Mouse (Mus musculus): ENCODE results near the gene Sesn1. TPM values are rescaled to one million over a fixed set of nuclear protein-coding genes. Genes with fewer than 3 reads are reported as not detected.
"Not testable (repeated sequence)": the region's sequence is repeated elsewhere in the genome, so short reads cannot be mapped to it uniquely, and the experiment has no call there.

Sesn1 gene
- polyA plus RNA-seq, 1 experiment = 12.7 TPM

GRCm38 (mm10) chr10:41934633-41935475 lies 125.1 kb downstream of the Sesn1 start:
- H3K27ac ChIP-seq (ENCODE audit: control insufficient read depth, insufficient read depth, low read depth, low read length) = peak overlapping the region; percentile 77
- H3K27me3 ChIP-seq (ENCODE audit: control insufficient read depth, insufficient read depth, low read length) = no peaks in the 10 kb centered on the region
- peaks cover 6% of the 10 kb centered on the region for H3K4me1 ChIP-seq (ENCODE audit: control insufficient read depth, insufficient read depth, low read length)
- TF ChIP-seq POLR2A (IDR thresholded peaks at IDR 0.05; ENCODE audit: control insufficient read depth, low read depth, low read length) (no peak), CTCF (IDR thresholded peaks at IDR 0.05; ENCODE audit: control insufficient read depth, insufficient read depth, insufficient replicate concordance, low read depth, low read length) (no peak)
- H3K4me3 ChIP-seq (ENCODE audit: control insufficient read depth, low read depth, low read length) = no peak overlapping the region
- no peaks in the 10 kb centered on the region for H3K36me3 ChIP-seq (ENCODE audit: control insufficient read depth, insufficient read depth, low read length)

- TF ChIP-seq POLR2A (IDR thresholded peaks at IDR 0.05; ENCODE audit: control insufficient read depth, low read depth, low read length) (no peak), CTCF (IDR thresholded peaks at IDR 0.05; ENCODE audit: control insufficient read depth, insufficient read depth, insufficient replicate concordance, low read depth, low read length) (no peak)
- no peaks in the 10 kb centered on the region for H3K27me3 ChIP-seq (ENCODE audit: control insufficient read depth, insufficient read depth, low read length)
- H3K4me1 ChIP-seq (ENCODE audit: control insufficient read depth, insufficient read depth, low read length) = peaks cover 6% of the 10 kb centered on the region
- H3K27ac ChIP-seq (ENCODE audit: control insufficient read depth, insufficient read depth, low read depth, low read length) = peak overlapping the region; percentile 77
- no peak overlapping the region for H3K4me3 ChIP-seq (ENCODE audit: control insufficient read depth, low read depth, low read length)
- no peaks in the 10 kb centered on the region for H3K36me3 ChIP-seq (ENCODE audit: control insufficient read depth, insufficient read depth, low read length)
These were observed 125.7 kb downstream of the Sesn1 start for GRCm38 (mm10) chr10:41935476-41935829.

DNA sequence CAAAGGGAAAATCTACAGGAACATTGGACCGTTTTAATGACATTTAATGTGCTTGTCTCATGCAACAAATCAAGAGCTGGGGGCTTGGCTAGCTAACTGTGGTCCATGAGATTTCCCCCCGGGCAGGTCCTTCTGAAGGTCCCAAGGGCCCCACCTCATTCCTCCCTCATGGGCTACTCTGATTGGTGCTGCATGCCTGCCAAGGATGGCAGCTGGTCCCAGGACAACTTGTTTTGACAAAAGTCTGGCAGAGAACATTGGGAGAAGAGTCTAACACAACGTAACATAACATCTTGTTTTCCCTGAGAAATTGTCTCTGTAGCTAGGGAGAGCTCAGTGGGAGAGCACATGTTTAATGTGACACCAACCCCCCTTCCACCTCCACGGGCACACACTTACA lies 126.4 kb downstream of the Sesn1 start:
- Histone ChIP-seq H3K27me3 (ENCODE audit: control insufficient read depth, insufficient read depth, low read length) (no peaks in the 10 kb centered on the region), H3K36me3 (ENCODE audit: control insufficient read depth, insufficient read depth, low read length) (no peaks in the 10 kb centered on the region), H3K4me1 (ENCODE audit: control insufficient read depth, insufficient read depth, low read length) (peaks cover 6% of the 10 kb centered on the region), H3K4me3 (ENCODE audit: control insufficient read depth, low read depth, low read length) (no peak overlapping the region), H3K27ac (ENCODE audit: control insufficient read depth, insufficient read depth, low read depth, low read length) (peak overlapping the region; percentile 55)
- TF ChIP-seq POLR2A (IDR thresholded peaks at IDR 0.05; ENCODE audit: control insufficient read depth, low read depth, low read length) (no peak), CTCF (IDR thresholded peaks at IDR 0.05; ENCODE audit: control insufficient read depth, insufficient read depth, insufficient replicate concordance, low read depth, low read length) (no peak)

GRCm38 (mm10) chr10:41937176-41937575 lies 127.4 kb downstream of the Sesn1 start:
- H3K36me3 ChIP-seq (ENCODE audit: control insufficient read depth, insufficient read depth, low read length) = no peaks in the 10 kb centered on the region
- no peak for TF ChIP-seq POLR2A (IDR thresholded peaks at IDR 0.05; ENCODE audit: control insufficient read depth, low read depth, low read length)
- TF ChIP-seq CTCF (IDR thresholded peaks at IDR 0.05; ENCODE audit: control insufficient read depth, insufficient read depth, insufficient replicate concordance, low read depth, low read length) = no peak
- peaks cover 6% of the 10 kb centered on the region for H3K4me1 ChIP-seq (ENCODE audit: control insufficient read depth, insufficient read depth, low read length)
- H3K27ac ChIP-seq (ENCODE audit: control insufficient read depth, insufficient read depth, low read depth, low read length) = no peak overlapping the region
- no peak overlapping the region for H3K4me3 ChIP-seq (ENCODE audit: control insufficient read depth, low read depth, low read length)
- H3K27me3 ChIP-seq (ENCODE audit: control insufficient read depth, insufficient read depth, low read length) = no peaks in the 10 kb centered on the region

DNA sequence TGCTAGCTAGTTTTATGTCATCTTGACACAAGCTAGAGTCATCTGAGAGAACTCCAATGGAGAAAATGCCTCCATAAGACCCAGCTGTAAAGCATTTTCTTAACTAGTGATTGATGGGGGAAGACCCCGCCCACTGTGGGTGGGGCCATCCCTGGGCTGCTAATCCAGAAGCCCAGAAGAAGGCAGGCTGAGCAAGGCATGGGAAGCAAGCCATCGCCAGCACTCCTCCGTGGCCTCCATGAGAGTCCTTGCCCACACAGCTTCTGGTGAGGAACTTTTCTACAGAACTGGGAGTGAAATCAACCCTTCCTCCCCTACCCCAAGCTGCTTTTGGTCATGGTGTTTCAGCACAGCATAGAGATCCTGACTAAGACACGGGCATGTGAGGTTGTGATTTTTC lies 129.4 kb downstream of the Sesn1 start:
- H3K27me3 ChIP-seq (ENCODE audit: control insufficient read depth, insufficient read depth, low read length) = no peaks in the 10 kb centered on the region
- TF ChIP-seq CTCF (IDR thresholded peaks at IDR 0.05; ENCODE audit: control insufficient read depth, insufficient read depth, insufficient replicate concordance, low read depth, low read length) (no peak), POLR2A (IDR thresholded peaks at IDR 0.05; ENCODE audit: control insufficient read depth, low read depth, low read length) (no peak)
- no peaks in the 10 kb centered on the region for H3K36me3 ChIP-seq (ENCODE audit: control insufficient read depth, insufficient read depth, low read length)
- H3K4me1 ChIP-seq (ENCODE audit: control insufficient read depth, insufficient read depth, low read length) = peaks cover 4% of the 10 kb centered on the region
- no peak overlapping the region for H3K4me3 ChIP-seq (ENCODE audit: control insufficient read depth, low read depth, low read length)
- H3K27ac ChIP-seq (ENCODE audit: control insufficient read depth, insufficient read depth, low read depth, low read length) = no peak overlapping the region

GRCm38 (mm10) chr10:41952354-41952753 lies 142.6 kb downstream of the Sesn1 start:
- H3K27ac ChIP-seq (ENCODE audit: control insufficient read depth, insufficient read depth, low read depth, low read length); H3K27me3 ChIP-seq (ENCODE audit: control insufficient read depth, insufficient read depth, low read length); H3K4me3 ChIP-seq (ENCODE audit: control insufficient read depth, low read depth, low read length); H3K4me1 ChIP-seq (ENCODE audit: control insufficient read depth, insufficient read depth, low read length); H3K36me3 ChIP-seq (ENCODE audit: control insufficient read depth, insufficient read depth, low read length): not testable (repeated sequence)

DNA sequence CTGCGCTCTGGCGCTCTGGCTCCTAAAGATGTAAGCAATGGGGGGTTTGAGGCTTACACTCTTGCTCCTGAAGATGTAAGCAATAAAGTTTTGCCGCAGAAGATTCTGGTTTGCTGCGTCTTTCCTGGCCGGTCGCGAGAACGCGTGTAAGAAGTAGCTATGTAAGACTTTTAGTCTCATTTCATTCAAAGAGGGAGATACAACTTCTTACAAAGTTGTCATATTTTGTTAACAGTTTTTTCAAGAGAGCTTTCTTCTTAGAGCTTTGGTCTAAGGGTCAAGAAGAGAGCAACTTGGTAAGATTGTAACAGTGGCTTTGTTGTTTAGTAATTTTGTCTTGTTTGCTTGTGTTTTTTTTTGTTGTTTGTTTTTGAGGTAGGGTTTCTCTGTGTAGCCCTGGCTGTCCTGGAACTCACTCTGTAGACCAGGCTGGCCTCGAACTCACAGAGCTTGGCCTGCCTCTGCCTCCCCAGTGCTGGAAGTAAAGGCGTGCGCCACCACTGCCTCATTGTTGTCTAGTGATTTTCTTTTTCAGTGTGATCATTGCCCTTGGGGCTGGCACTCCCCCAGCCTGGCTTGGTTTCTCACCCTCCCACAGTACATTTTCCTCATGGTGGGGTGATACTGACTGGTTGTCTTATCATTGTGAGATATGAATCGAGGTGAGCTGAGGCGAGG lies 143.3 kb downstream of the Sesn1 start:
- Histone ChIP-seq H3K27ac (ENCODE audit: control insufficient read depth, insufficient read depth, low read depth, low read length) (no peak overlapping the region), H3K27me3 (ENCODE audit: control insufficient read depth, insufficient read depth, low read length) (no peaks in the 10 kb centered on the region), H3K4me1 (ENCODE audit: control insufficient read depth, insufficient read depth, low read length) (no peaks in the 10 kb centered on the region), H3K4me3 (ENCODE audit: control insufficient read depth, low read depth, low read length) (no peak overlapping the region), H3K36me3 (ENCODE audit: control insufficient read depth, insufficient read depth, low read length) (no peaks in the 10 kb centered on the region)
- TF ChIP-seq CTCF (IDR thresholded peaks at IDR 0.05; ENCODE audit: control insufficient read depth, insufficient read depth, insufficient replicate concordance, low read depth, low read length) = no peak
- no peak for TF ChIP-seq POLR2A (IDR thresholded peaks at IDR 0.05; ENCODE audit: control insufficient read depth, low read depth, low read length)
